9 mouse cellular contexts compared by ENCODE assay signal in genomic region chr7:6913439-6914380, GRCm38 (mm10).
DNase-seq lines count a peak whose midpoint lies in the region; ATAC-seq and TF ChIP-seq lines count a peak whose summit lies in the region.
"Had no signal": no experiment of that assay in that cellular context is flagged by ENCODE, and none has a peak within 500 bp of the region (broad histone marks: within the 10 kb centered on the region; RNA-seq: fewer than 3 reads in every experiment).

No protein-coding gene starts in this region.

- no peaks in the 10 kb centered on the region for H3K9me3 ChIP-seq in forebrain, embryonic 13.5 days (replicated peaks)
- no peaks in the 10 kb centered on the region for H3K9me3 ChIP-seq in hindbrain, postnatal 0 days (ENCODE audit: low read length)

- 15% methylated on average over 30 of the region's 30 CpGs for WGBS in forebrain, embryonic 13.5 days
- WGBS in hindbrain, postnatal 0 days, result 9% methylated on average over 30 of the region's 30 CpGs

- peak overlapping the region; percentile 37 for H3K27ac ChIP-seq in forebrain, embryonic 13.5 days
- H3K27ac ChIP-seq in hindbrain, postnatal 0 days, result peak overlapping the region; percentile 65
- H3K27ac ChIP-seq: macrophage had no signal

- no peaks in the 10 kb centered on the region for H3K36me3 ChIP-seq in forebrain, embryonic 13.5 days (ENCODE audit: poor library complexity, severe bottlenecking)
- H3K36me3 ChIP-seq in hindbrain, postnatal 0 days (ENCODE audit: insufficient read depth, low read length), result no peaks in the 10 kb centered on the region

- H3K4me2 ChIP-seq in forebrain, embryonic 13.5 days, result peak overlapping the region; percentile 53
- peak overlapping the region; percentile 58 for H3K4me2 ChIP-seq in hindbrain, postnatal 0 days (ENCODE audit: low read depth, low read length)

- no peaks in the 10 kb centered on the region for H3K27me3 ChIP-seq in forebrain, embryonic 13.5 days
- no peaks in the 10 kb centered on the region for H3K27me3 ChIP-seq in hindbrain, postnatal 0 days (ENCODE audit: insufficient read depth, low read length)

- H3K4me1 ChIP-seq in forebrain, embryonic 13.5 days, result peaks cover 21% of the 10 kb centered on the region
- peaks cover 7% of the 10 kb centered on the region for H3K4me1 ChIP-seq in hindbrain, postnatal 0 days (ENCODE audit: insufficient read depth, low read length)

- peak; percentile 52 for DNase-seq in left cerebral cortex, postnatal 4 days
- no peak for DNase-seq in left cerebral cortex, adult 8-10 months (ENCODE audit: low spot score in 2 of 2)
- DNase-seq in hindbrain, postnatal 0 days (ENCODE audit: low spot score), result peak; percentile 63
- peak; percentile 49 to 72 for DNase-seq in lung, postnatal 4 days
- DNase-seq in urinary bladder, postnatal 25 days (ENCODE audit: low spot score), result peak; percentile 19
- DNase-seq in natural killer cell, adult 2 months (ENCODE audit: low spot score in 2 of 2), result no peak
- no peak for DNase-seq in left cerebral cortex, postnatal 36 days (ENCODE audit: low spot score in 2 of 2)

- H3K9ac ChIP-seq in forebrain, embryonic 13.5 days, result peak overlapping the region; percentile 56
- H3K9ac ChIP-seq in hindbrain, postnatal 0 days (replicated peaks; ENCODE audit: low read length), result peak overlapping the region; percentile 38

- peak overlapping the region; percentile 24 for H3K4me3 ChIP-seq in forebrain, embryonic 13.5 days
- peak overlapping the region; percentile 29 for H3K4me3 ChIP-seq in hindbrain, postnatal 0 days (ENCODE audit: low read length)

- intact Hi-C loops in left cerebral cortex, postnatal 4 days (cut with DNase I), result no loop called here
- intact Hi-C loops in left cerebral cortex, postnatal 36 days (cut with DNase I), result no loop called here

- ATAC-seq in forebrain, embryonic 13.5 days, result peak; percentile 23; the same call in 1 of the 2 replicates
- peak; percentile 48; the same call in 1 of the 2 replicates for ATAC-seq in hindbrain, postnatal 0 days

- no peak for TF ChIP-seq CTCF in hindbrain, postnatal 0 days (IDR thresholded peaks at IDR 0.05; ENCODE audit: low read depth)

Comparison
In these comparisons a context has a peak if more than half of its experiments do, and no peak if none do; other contexts are left out.
1. DNase-seq: peak in left cerebral cortex, postnatal 4 days (single experiment), hindbrain, postnatal 0 days (single experiment), lung, postnatal 4 days (2 of 2) and urinary bladder, postnatal 25 days (single experiment); none in left cerebral cortex, adult 8-10 months (0 of 2), natural killer cell, adult 2 months (0 of 2) and left cerebral cortex, postnatal 36 days (0 of 2).